Mouse (Mus musculus): Measurements from ENCODE around the gene Slit2. TPM values are rescaled to one million over a fixed set of nuclear protein-coding genes. Genes with fewer than 3 reads are reported as not detected.
"Not testable (repeated sequence)": the region's sequence is repeated elsewhere in the genome, so short reads cannot be mapped to it uniquely, and the experiment has no call there.

Gene Slit2
- total and polyA plus RNA-seq, 2 experiments from 2014 or later = 7.7 to 41.5 TPM

- H3K9ac ChIP-seq = no peak overlapping the region
- no peaks in the 10 kb centered on the region for H3K27me3 ChIP-seq (ENCODE audit: insufficient read depth, low read length)
- WGBS = 38% methylated on average over 2 of the region's 2 CpGs
- no peak overlapping the region for H3K4me3 ChIP-seq (ENCODE audit: low read depth, low read length)
- H3K36me3 ChIP-seq (ENCODE audit: insufficient read depth) = no peaks in the 10 kb centered on the region
- no peaks in the 10 kb centered on the region for H3K9me3 ChIP-seq (ENCODE audit: low read length)
- no peak overlapping the region for H3K27ac ChIP-seq (ENCODE audit: low read depth, low read length)
- no peaks in the 10 kb centered on the region for H3K4me1 ChIP-seq (ENCODE audit: insufficient read depth)
- ATAC-seq (no peak), DNase-seq (no peak)
- H3K4me2 ChIP-seq (ENCODE audit: low read depth) = no peak overlapping the region
- no peak for TF ChIP-seq CTCF (IDR thresholded peaks at IDR 0.05; ENCODE audit: low read depth)
Observed at GRCm38 (mm10) chr5:48225500-48225899, 242.6 kb downstream of the Slit2 start.

- no peak overlapping the region for H3K9ac ChIP-seq
- ATAC-seq = no peak
- no peak overlapping the region for H3K4me2 ChIP-seq (ENCODE audit: low read depth)
- TF ChIP-seq CTCF (IDR thresholded peaks at IDR 0.05; ENCODE audit: low read depth) = no peak
- H3K4me3 ChIP-seq (ENCODE audit: low read depth, low read length) = no peak overlapping the region
- H3K27me3 ChIP-seq (ENCODE audit: insufficient read depth, low read length) = no peaks in the 10 kb centered on the region
- WGBS = 81% methylated on average over 6 of the region's 6 CpGs
- H3K9me3 ChIP-seq (ENCODE audit: low read length) = no peaks in the 10 kb centered on the region
- no peak overlapping the region for H3K27ac ChIP-seq (ENCODE audit: low read depth, low read length)
- no peaks in the 10 kb centered on the region for H3K36me3 ChIP-seq (ENCODE audit: insufficient read depth)
- no peaks in the 10 kb centered on the region for H3K4me1 ChIP-seq (ENCODE audit: insufficient read depth)
- no peak for DNase-seq
Observed at GRCm38 (mm10) chr5:48230430-48231080, 247.6 kb downstream of the Slit2 start.

DNA sequence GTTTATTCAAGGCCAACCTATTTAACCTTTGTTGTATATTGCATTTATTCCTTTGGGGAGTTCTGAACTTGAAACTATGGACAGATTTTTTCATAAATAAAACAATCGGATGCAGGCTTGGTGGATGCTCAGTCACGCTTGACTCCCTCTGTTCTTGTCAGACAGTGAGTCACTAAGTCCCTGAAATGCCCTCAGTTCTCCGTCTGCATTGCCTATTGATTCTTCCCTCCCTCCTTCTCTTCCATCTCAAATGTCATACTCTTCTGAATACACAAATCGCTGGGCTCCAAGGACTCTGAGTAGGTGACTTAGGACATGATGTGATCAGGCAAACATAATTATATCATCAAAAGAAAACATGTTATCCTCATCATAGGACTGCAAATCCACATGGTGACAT is 251.8 kb downstream of the Slit2 start:
- H3K27ac ChIP-seq (ENCODE audit: low read depth, low read length) = no peak overlapping the region
- H3K4me1 ChIP-seq (ENCODE audit: insufficient read depth) = no peaks in the 10 kb centered on the region
- no peaks in the 10 kb centered on the region for H3K27me3 ChIP-seq (ENCODE audit: insufficient read depth, low read length)
- H3K9ac ChIP-seq = no peak overlapping the region
- H3K9me3 ChIP-seq (ENCODE audit: low read length) = no peaks in the 10 kb centered on the region
- 65% methylated on average over 4 of the region's 4 CpGs for WGBS
- TF ChIP-seq CTCF (IDR thresholded peaks at IDR 0.05; ENCODE audit: low read depth) = no peak
- H3K4me3 ChIP-seq (ENCODE audit: low read depth, low read length) = no peak overlapping the region
- H3K4me2 ChIP-seq (ENCODE audit: low read depth) = no peak overlapping the region
- no peak for DNase-seq
- no peaks in the 10 kb centered on the region for H3K36me3 ChIP-seq (ENCODE audit: insufficient read depth)
- ATAC-seq = no peak

DNA sequence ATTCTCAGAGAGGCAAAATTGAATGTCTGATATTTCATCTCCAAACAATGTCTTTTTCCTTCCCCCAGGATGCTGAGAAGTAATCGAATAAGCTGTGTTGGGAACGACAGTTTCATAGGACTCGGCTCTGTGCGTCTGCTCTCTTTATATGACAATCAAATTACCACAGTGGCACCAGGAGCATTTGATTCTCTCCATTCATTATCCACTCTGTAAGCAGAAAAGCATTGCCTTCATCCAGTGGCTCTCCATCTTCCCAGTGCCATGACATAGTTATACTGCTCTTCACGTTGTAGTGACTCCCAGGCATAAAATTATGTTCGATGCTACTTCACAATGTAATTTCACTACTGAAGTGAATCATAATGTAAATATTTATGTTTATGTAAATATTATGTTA is 252.3 kb downstream of the Slit2 start:
- no peak overlapping the region for H3K9ac ChIP-seq
- TF ChIP-seq CTCF (IDR thresholded peaks at IDR 0.05; ENCODE audit: low read depth) = no peak
- H3K9me3 ChIP-seq (ENCODE audit: low read length) = no peaks in the 10 kb centered on the region
- H3K4me3 ChIP-seq (ENCODE audit: low read depth, low read length) = no peak overlapping the region
- H3K36me3 ChIP-seq (ENCODE audit: insufficient read depth) = no peaks in the 10 kb centered on the region
- no peaks in the 10 kb centered on the region for H3K27me3 ChIP-seq (ENCODE audit: insufficient read depth, low read length)
- 81% methylated on average over 6 of the region's 6 CpGs for WGBS
- H3K4me1 ChIP-seq (ENCODE audit: insufficient read depth) = no peaks in the 10 kb centered on the region
- ATAC-seq (no peak), DNase-seq (no peak)
- no peak overlapping the region for H3K4me2 ChIP-seq (ENCODE audit: low read depth)
- H3K27ac ChIP-seq (ENCODE audit: low read depth, low read length) = no peak overlapping the region

GRCm38 (mm10) chr5:48240751-48241150 is 257.8 kb downstream of the Slit2 start:
- not testable (repeated sequence) for H3K36me3 ChIP-seq (ENCODE audit: insufficient read depth); H3K27me3 ChIP-seq (ENCODE audit: insufficient read depth, low read length); H3K4me1 ChIP-seq (ENCODE audit: insufficient read depth); H3K27ac ChIP-seq (ENCODE audit: low read depth, low read length); H3K4me3 ChIP-seq (ENCODE audit: low read depth, low read length); H3K4me2 ChIP-seq (ENCODE audit: low read depth); H3K9ac ChIP-seq; H3K9me3 ChIP-seq (ENCODE audit: low read length)
- 33% methylated on average over 6 of the region's 6 CpGs for WGBS
- peak; percentile 87 for TF ChIP-seq CTCF (IDR thresholded peaks at IDR 0.05; ENCODE audit: low read depth)
- DNase-seq (peak; percentile 84), ATAC-seq (peak; percentile 95)

GRCm38 (mm10) chr5:48248327-48248726 is 265.4 kb downstream of the Slit2 start:
- H3K27ac ChIP-seq (ENCODE audit: low read depth, low read length) = no peak overlapping the region
- no peak overlapping the region for H3K4me2 ChIP-seq (ENCODE audit: low read depth)
- no peaks in the 10 kb centered on the region for H3K9me3 ChIP-seq (ENCODE audit: low read length)
- TF ChIP-seq CTCF (IDR thresholded peaks at IDR 0.05; ENCODE audit: low read depth) = no peak
- DNase-seq = no peak
- H3K27me3 ChIP-seq (ENCODE audit: insufficient read depth, low read length) = no peaks in the 10 kb centered on the region
- 85% methylated on average over 4 of the region's 4 CpGs for WGBS
- no peak overlapping the region for H3K9ac ChIP-seq
- H3K4me3 ChIP-seq (ENCODE audit: low read depth, low read length) = no peak overlapping the region
- H3K36me3 ChIP-seq (ENCODE audit: insufficient read depth) = no peaks in the 10 kb centered on the region
- H3K4me1 ChIP-seq (ENCODE audit: insufficient read depth) = no peaks in the 10 kb centered on the region
- no peak for ATAC-seq

GRCm38 (mm10) chr5:48277561-48277960 is 294.6 kb downstream of the Slit2 start:
- H3K4me2 ChIP-seq (ENCODE audit: low read depth) = no peak overlapping the region
- H3K4me1 ChIP-seq (ENCODE audit: insufficient read depth) = no peaks in the 10 kb centered on the region
- 18% methylated on average over 4 of the region's 4 CpGs for WGBS
- no peak overlapping the region for H3K4me3 ChIP-seq (ENCODE audit: low read depth, low read length)
- DNase-seq = no peak
- H3K9me3 ChIP-seq (ENCODE audit: low read length) = no peaks in the 10 kb centered on the region
- no peaks in the 10 kb centered on the region for H3K36me3 ChIP-seq (ENCODE audit: insufficient read depth)
- no peaks in the 10 kb centered on the region for H3K27me3 ChIP-seq (ENCODE audit: insufficient read depth, low read length)
- no peak for ATAC-seq
- H3K9ac ChIP-seq = no peak overlapping the region
- H3K27ac ChIP-seq (ENCODE audit: low read depth, low read length) = no peak overlapping the region
- TF ChIP-seq CTCF (IDR thresholded peaks at IDR 0.05; ENCODE audit: low read depth) = no peak
